Mouse (Mus musculus) activated CD4-positive, CD25-positive, alpha-beta regulatory T cell, adult 4 months (primary cell): Measurements from ENCODE around the gene Tmx2. TPM values are rescaled to one million over a fixed set of nuclear protein-coding genes. Genes with fewer than 3 reads are reported as not detected.

Experiments
- ATAC-seq: one replicate; pipeline ENCODE4 v1.8.0; 2017
- polyA plus RNA-seq, 2 experiments: library from polyadenylated mRNA; unstranded; fragments of 100-300 nt; shearing (Covaris generic); gene quantifications; one replicate each; pipeline ENCODE4 v1.2.1; 2017

Tmx2 gene
- polyA plus RNA-seq, 2 experiments from 2014 or later: 108 to 124 TPM

GRCm38 (mm10) chr2:84636231-84636741, 42.7 kb downstream of the Tmx2 start:
- no peak for ATAC-seq

GRCm38 (mm10) chr2:84635611-84636010, 43.3 kb downstream of the Tmx2 start:
- no peak for ATAC-seq

DNA sequence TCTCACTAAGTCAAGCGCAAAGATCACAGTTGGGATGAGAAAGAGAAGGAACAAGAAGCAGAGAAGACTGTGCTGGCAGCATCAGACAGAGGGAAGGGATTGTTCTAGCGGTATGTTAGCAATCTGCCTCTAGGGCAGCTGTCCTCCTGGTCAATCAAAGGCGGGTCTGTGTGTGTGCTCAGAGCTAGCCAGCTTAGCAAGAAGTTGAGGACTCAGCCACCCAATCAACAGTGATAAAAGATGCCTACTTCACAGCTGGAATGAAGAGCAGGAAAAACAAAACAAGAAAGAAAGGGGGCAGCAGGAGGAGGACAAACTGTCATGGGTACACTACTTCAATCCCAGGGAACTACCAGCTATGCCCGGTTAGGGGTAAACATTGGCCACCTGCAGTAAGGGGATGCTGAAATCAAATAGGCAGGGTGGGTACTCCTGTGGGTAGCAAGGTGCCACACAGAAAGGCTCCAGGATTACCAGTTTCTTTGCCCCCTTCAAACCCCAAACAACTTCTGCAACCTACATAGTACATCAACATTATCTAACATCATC, 43.9 kb downstream of the Tmx2 start:
- ATAC-seq: no peak

DNA sequence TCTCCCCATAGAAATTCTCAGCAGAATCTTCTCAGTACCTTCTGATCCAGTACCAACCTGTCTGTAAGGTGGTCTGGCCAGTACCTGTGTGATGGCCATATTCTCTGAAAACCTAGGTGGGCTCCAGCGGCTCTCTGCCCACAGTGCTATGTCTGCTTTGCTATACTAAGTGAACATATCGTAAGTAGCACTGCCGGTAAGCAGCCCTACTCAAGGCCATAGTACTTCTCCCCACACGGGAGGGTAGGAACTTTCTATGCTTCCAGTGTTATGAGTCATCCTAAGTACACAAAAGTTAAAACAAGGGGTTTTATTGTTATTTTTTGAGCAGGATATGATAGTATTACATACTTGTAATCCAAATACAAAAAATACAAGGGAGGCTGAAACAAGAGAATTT, 44.9 kb downstream of the Tmx2 start:
- ATAC-seq: no peak

GRCm38 (mm10) chr2:84632999-84633398, 45.9 kb downstream of the Tmx2 start:
- ATAC-seq: peak; percentile 23

GRCm38 (mm10) chr2:84632001-84632400, 46.9 kb downstream of the Tmx2 start:
- ATAC-seq: no peak

GRCm38 (mm10) chr2:84627036-84627435, 51.9 kb downstream of the Tmx2 start:
- ATAC-seq: no peak

- no peak for ATAC-seq
Observed at GRCm38 (mm10) chr2:84626366-84626975, 52.5 kb downstream of the Tmx2 start.

DNA sequence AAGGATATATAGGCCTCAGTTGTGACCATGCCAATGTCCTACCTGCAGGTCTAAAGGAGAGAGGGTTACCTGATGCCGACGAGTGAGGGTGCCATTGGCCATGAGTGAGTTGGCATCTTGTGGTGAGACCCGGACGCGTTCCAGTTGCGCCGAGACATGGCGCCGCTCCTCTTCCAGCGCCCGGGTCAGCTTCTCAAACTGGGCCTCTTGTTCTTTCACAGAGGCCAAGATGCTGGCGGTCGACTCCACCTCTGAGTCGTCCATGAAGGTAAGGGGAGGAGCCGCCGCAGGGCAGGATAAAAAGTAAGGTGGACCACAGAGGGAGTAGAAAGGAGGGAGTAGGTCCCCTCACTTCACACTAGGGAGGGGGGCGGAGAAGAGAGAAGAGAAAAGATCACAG, 54.7 kb downstream of the Tmx2 start:
- ATAC-seq: no peak

DNA sequence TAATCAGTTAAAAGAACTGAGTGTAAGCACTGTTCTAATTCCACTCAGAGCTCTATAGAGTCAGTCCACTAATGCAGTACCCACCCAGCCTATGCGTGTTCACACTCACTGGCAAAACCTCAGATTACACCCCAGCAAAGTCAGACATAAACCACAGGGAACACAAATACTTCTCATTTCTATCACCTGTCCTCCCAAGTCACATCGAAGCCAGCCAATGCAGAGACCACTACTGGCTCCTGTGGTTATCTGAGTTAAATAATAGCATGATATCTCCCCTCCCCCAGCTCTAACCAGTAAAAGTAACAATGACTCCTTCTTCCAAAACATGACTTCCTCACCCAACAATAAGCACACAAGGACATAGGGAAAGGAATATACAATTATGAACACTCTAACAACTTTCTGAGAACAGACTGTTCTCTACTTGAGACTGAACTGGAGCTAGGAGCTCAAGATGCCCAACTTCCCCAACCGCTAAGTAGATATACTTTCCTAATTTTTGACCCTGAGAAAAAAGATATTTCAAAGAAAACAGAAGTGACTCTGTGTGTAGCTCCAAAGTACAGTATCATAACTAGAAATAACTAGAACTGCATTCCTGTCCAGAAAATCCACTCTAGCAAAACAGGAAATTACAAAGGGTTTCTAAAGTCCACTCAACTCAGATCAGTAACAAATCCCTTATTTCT, 55.4 kb downstream of the Tmx2 start:
- no peak for ATAC-seq

GRCm38 (mm10) chr2:84622668-84623067, 56.3 kb downstream of the Tmx2 start:
- ATAC-seq: no peak

Other genes starting within 250 kb of the Tmx2 start
- 1 to 10 TPM; 1.4 to 6.1 TPM for gene Tfpi, start 202.4 kb downstream of the Tmx2 start, polyA plus RNA-seq
- under 1 TPM; 0.29 to 0.67 TPM for gene Ctnnd1, start 28.4 kb downstream of the Tmx2 start, polyA plus RNA-seq
- under 1 TPM; 0.15 to 0.53 TPM for gene Btbd18, start 20.1 kb downstream of the Tmx2 start, polyA plus RNA-seq
- gene Selenoh, start 8.4 kb downstream of the Tmx2 start, polyA plus RNA-seq: 100 to 1,000 TPM; 152 to 184 TPM
- gene Gm28635, start 1.1 kb downstream of the Tmx2 start, polyA plus RNA-seq: not detected
- 10 to 100 TPM; 16.9 to 17.8 TPM for gene Med19, start 738 bp downstream of the Tmx2 start, polyA plus RNA-seq
- gene Zdhhc5, start 36.0 kb upstream of the Tmx2 start, polyA plus RNA-seq: 10 to 100 TPM; 13.7 to 14.5 TPM
- 10 to 100 TPM; 47.4 to 47.7 TPM for gene Clp1, start 48.2 kb upstream of the Tmx2 start, polyA plus RNA-seq
- 1 to 10 TPM in 1 of 2 experiments, under 1 TPM in 1; 0.64 to 1.1 TPM for gene Ypel4, start 54.9 kb upstream of the Tmx2 start, polyA plus RNA-seq
- not detected for gene Gm19426, start 64.5 kb upstream of the Tmx2 start, polyA plus RNA-seq
- not detected for gene Serping1, start 96.3 kb upstream of the Tmx2 start, polyA plus RNA-seq
- gene Ube2l6, start 119.7 kb upstream of the Tmx2 start, polyA plus RNA-seq: 10 to 100 TPM; 71.4 to 83.0 TPM
- not detected for gene Smtnl1, start 143.5 kb upstream of the Tmx2 start, polyA plus RNA-seq
- 10 to 100 TPM; 36.8 to 40.4 TPM for gene Timm10, start 147.9 kb upstream of the Tmx2 start, polyA plus RNA-seq
- gene Slc43a1, start 159.7 kb upstream of the Tmx2 start, polyA plus RNA-seq: 1 to 10 TPM; 3.7 to 7.6 TPM
- gene Rtn4rl2, start 207.6 kb upstream of the Tmx2 start, polyA plus RNA-seq: not detected